Mouse (Mus musculus) myocyte (in vitro differentiated cells): Measurements from ENCODE around the gene Mtg1. TPM values are rescaled to one million over a fixed set of nuclear protein-coding genes. Genes with fewer than 3 reads are reported as not detected.

Experiments
- H3K27me3 ChIP-seq: one replicate; pipeline ENCODE4 v1.6.1; 2011; ENCODE audit not compliant: control insufficient read depth, insufficient read depth, insufficient read length
- H3K36me3 ChIP-seq: one replicate; pipeline ENCODE4 v1.6.1; 2011; ENCODE audit not compliant: control insufficient read depth, insufficient read depth
- H3K4me2 ChIP-seq: one replicate; pipeline ENCODE4 v1.6.1; 2011; ENCODE audit warnings: low read depth, control low read depth
- H3K4me3 ChIP-seq: one replicate; pipeline ENCODE4 v1.5.1; 2011; ENCODE audit warnings: mild to moderate bottlenecking, control low read depth, moderate library complexity
- H3K79me2 ChIP-seq: one replicate; pipeline ENCODE4 v1.6.1; 2011; ENCODE audit not compliant: control insufficient read depth, insufficient read depth
- H3ac ChIP-seq: one replicate; pipeline ENCODE4 v1.6.1; 2011; ENCODE audit not compliant: control insufficient read depth, insufficient read length
- CEBPB ChIP-seq: IDR thresholded peaks from 2 replicates; pipeline ENCODE4 v1.6.1; 2011; ENCODE audit warnings: mild to moderate bottlenecking, moderate library complexity; ENCODE audit not compliant: poor library complexity, insufficient read depth, severe bottlenecking
- E2F4 ChIP-seq: IDR thresholded peaks from one replicate; pipeline ENCODE4 v1.6.1; 2011; ENCODE audit warnings: mild to moderate bottlenecking, control low read depth, moderate library complexity; ENCODE audit not compliant: insufficient read depth
- MAX ChIP-seq: IDR thresholded peaks from one replicate; pipeline ENCODE4 v1.6.1; 2011; ENCODE audit warnings: low read depth, mild to moderate bottlenecking, control low read depth
- MYOD1 ChIP-seq, 3 experiments: IDR thresholded peaks; one replicate each; pipeline ENCODE4 v1.6.1; 2011; ENCODE audit warnings: control low read depth in 2 of 3, low read depth in 2 of 3, mild to moderate bottlenecking in 2 of 3, moderate library complexity in 1 of 3; ENCODE audit not compliant: insufficient read length in 2 of 3, control insufficient read depth in 1 of 3
- MYOG ChIP-seq, 3 experiments: IDR thresholded peaks; one replicate each; pipeline ENCODE4 v1.6.1; 2011; ENCODE audit warnings: control low read depth in 2 of 3, low read depth in 2 of 3, mild to moderate bottlenecking in 2 of 3; ENCODE audit not compliant: insufficient read length in 2 of 3, control insufficient read depth in 1 of 3, insufficient read depth in 1 of 3
- POLR2A ChIP-seq: IDR thresholded peaks from one replicate; pipeline ENCODE4 v1.6.1; 2011; ENCODE audit warnings: low read depth, mild to moderate bottlenecking, control low read depth, moderate library complexity; ENCODE audit not compliant: insufficient read length
- POLR2AphosphoS2 ChIP-seq: IDR thresholded peaks from one replicate; pipeline ENCODE4 v1.6.1; 2011; ENCODE audit warnings: low read depth, control low read depth; ENCODE audit not compliant: insufficient read length
- REST ChIP-seq: IDR thresholded peaks from one replicate; pipeline ENCODE4 v1.6.1; 2011; ENCODE audit warnings: mild to moderate bottlenecking, control low read depth, moderate library complexity; ENCODE audit not compliant: insufficient read depth, insufficient read length
- SRF ChIP-seq: IDR thresholded peaks from one replicate; pipeline ENCODE4 v1.6.1; 2011; ENCODE audit warnings: low read depth; ENCODE audit not compliant: control insufficient read depth, insufficient read length
- TCF12 ChIP-seq: IDR thresholded peaks from one replicate; pipeline ENCODE4 v1.6.1; 2011; ENCODE audit warnings: mild to moderate bottlenecking, control low read depth; ENCODE audit not compliant: poor library complexity, insufficient read depth, severe bottlenecking
- TCF3 ChIP-seq: IDR thresholded peaks from one replicate; pipeline ENCODE4 v1.6.1; 2011; ENCODE audit warnings: low read depth, control low read depth; ENCODE audit not compliant: insufficient read length
- USF1 ChIP-seq: IDR thresholded peaks from one replicate; pipeline ENCODE4 v1.6.1; 2011; ENCODE audit warnings: low read depth, mild to moderate bottlenecking, control low read depth, moderate library complexity
- polyA plus RNA-seq: library from polyadenylated mRNA; unstranded; fragments of >200 nt; fragmentation: generic; extraction: Trizol; gene quantifications from one replicate; pipeline ENCODE4 v1.2.1, GENCODE M21; 2012; ENCODE audit warnings: missing spikeins

Gene Mtg1
- polyA plus RNA-seq, 1 experiment = 23.3 TPM

DNA sequence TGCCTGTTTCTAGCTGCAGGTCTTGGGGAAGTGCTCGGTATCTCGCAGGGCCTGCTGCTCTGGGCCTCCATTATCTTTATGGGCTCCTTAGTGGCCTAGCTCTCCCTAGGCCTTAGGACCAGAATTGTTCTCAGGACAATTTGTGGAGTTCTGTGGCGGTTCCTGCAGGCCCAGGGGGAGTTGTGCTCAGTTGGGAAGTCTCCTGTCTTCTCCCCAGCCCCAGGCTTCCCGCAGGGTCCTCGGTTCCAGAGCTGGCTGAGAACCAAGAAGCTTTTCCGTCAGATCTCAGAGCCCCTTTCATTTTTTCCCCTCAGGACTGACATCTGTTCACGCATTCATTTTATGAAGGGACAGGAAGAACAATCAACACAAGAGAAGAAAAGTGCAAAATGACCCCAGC, 27.3 kb downstream of the Mtg1 start, which contains the start of gene Olfr522:
Gene Olfr522, minus strand, starts transcription at position 101 of the 400 bp plus-strand sequence.
- no peak within 1 kb of the TSS for H3K4me2 ChIP-seq
- H3K4me3 ChIP-seq = no peak within 1 kb of the TSS
- no peak within 1 kb of the TSS for H3ac ChIP-seq
- no peaks in the 10 kb centered on the region for H3K36me3 ChIP-seq
- H3K27me3 ChIP-seq = peaks cover 7% of the 10 kb centered on the region
- H3K79me2 ChIP-seq = no peaks in the 10 kb centered on the region
- no peak for TF ChIP-seq POLR2A
- TF ChIP-seq USF1 = no peak
- no peak for TF ChIP-seq MYOD1 (IDR thresholded peaks at IDR 0.05; ENCODE audit: control insufficient read depth in 1 of 3, insufficient read length in 2 of 3, low read depth in 2 of 3)
- no peak for TF ChIP-seq TCF3
- no peak for TF ChIP-seq SRF
- no peak for TF ChIP-seq MAX
- TF ChIP-seq E2F4 = no peak
- TF ChIP-seq TCF12 = no peak
- no peak for TF ChIP-seq MYOG (IDR thresholded peaks at IDR 0.05; ENCODE audit: control insufficient read depth in 1 of 3, insufficient read depth in 1 of 3, insufficient read length in 2 of 3, low read depth in 2 of 3)
- TF ChIP-seq REST = no peak
- no peak for TF ChIP-seq CEBPB

DNA sequence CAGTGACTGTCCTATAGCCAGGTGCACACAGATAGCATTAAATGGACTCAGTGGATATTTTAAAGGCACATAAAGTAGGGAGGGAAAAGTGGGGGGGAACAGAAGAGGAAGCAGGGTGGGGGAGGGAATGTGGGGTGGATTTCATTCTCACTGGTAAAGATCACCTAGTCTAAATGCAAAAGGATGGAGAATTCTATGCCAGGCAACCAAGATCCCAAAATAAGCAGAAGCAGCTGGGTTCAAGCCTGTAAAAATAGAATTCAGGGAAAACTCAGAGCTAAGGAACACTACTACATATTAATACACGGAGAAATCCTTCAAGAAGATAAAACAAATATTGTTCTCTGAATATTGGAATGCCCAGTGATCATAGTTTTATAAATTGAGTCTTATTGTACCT, 30.6 kb downstream of the Mtg1 start:
- H3K4me2 ChIP-seq = no peak overlapping the region
- H3K27me3 ChIP-seq = no peaks in the 10 kb centered on the region
- H3K79me2 ChIP-seq = no peaks in the 10 kb centered on the region
- no peak overlapping the region for H3ac ChIP-seq
- TF ChIP-seq TCF12 (no peak), TCF3 (no peak), POLR2A (no peak), POLR2AphosphoS2 (no peak), CEBPB (no peak), REST (no peak), MAX (no peak), MYOG (IDR thresholded peaks at IDR 0.05; ENCODE audit: control insufficient read depth in 1 of 3, insufficient read depth in 1 of 3, insufficient read length in 2 of 3, low read depth in 2 of 3) (no peak), USF1 (no peak), E2F4 (no peak), MYOD1 (IDR thresholded peaks at IDR 0.05; ENCODE audit: control insufficient read depth in 1 of 3, insufficient read length in 2 of 3, low read depth in 2 of 3) (no peak), SRF (no peak)
- no peaks in the 10 kb centered on the region for H3K36me3 ChIP-seq
- H3K4me3 ChIP-seq = no peak overlapping the region

DNA sequence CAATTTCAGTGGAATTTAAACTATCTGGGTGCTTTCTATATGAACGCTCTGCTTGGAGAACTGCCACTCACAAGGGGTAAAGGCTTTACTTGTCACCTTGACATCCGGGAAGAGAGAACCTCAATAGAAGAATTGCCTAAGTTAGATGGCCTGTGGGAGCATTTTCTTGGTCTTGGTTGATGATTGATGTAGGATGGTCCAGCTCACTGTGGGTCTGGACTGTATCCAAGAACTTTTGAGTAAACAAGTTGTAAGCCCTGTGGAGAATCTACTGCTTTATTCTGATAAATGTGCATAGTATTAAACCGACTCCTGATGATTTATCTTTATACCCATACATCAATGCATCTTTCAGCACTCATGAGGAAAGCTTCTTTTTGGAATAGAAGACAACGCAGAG, 32.0 kb downstream of the Mtg1 start:
- TF ChIP-seq REST (no peak), E2F4 (no peak), TCF12 (no peak), TCF3 (no peak), MAX (no peak), CEBPB (no peak), SRF (no peak), POLR2AphosphoS2 (no peak), POLR2A (no peak), USF1 (no peak), MYOG (IDR thresholded peaks at IDR 0.05; ENCODE audit: control insufficient read depth in 1 of 3, insufficient read depth in 1 of 3, insufficient read length in 2 of 3, low read depth in 2 of 3) (no peak), MYOD1 (IDR thresholded peaks at IDR 0.05; ENCODE audit: control insufficient read depth in 1 of 3, insufficient read length in 2 of 3, low read depth in 2 of 3) (no peak)
- H3K4me3 ChIP-seq = no peak overlapping the region
- no peak overlapping the region for H3K4me2 ChIP-seq
- H3ac ChIP-seq = no peak overlapping the region
- H3K36me3 ChIP-seq = no peaks in the 10 kb centered on the region
- no peaks in the 10 kb centered on the region for H3K79me2 ChIP-seq
- no peaks in the 10 kb centered on the region for H3K27me3 ChIP-seq

DNA sequence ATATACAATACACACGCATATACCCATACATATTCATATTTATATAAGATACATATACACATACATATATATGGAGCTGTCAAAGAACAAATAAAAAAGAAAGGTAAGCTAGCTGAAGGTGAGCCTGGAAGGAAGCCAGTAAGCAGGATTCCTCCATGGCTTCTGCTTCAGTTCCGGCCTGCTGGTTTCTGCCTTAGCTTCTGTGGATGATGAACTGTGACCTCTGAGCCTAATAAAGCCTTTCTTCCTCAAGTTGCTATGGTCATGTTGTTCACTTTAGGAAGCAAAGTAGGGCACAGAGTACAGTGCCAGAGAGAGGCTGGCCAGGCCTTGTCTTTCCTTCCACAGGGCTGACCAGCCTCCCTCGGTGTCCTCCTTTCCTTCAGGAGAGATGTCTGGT, 33.5 kb downstream of the Mtg1 start:
- TF ChIP-seq MAX (no peak), MYOD1 (IDR thresholded peaks at IDR 0.05; ENCODE audit: control insufficient read depth in 1 of 3, insufficient read length in 2 of 3, low read depth in 2 of 3) (no peak), E2F4 (no peak), REST (no peak), TCF12 (no peak), TCF3 (no peak), POLR2AphosphoS2 (no peak), USF1 (no peak), CEBPB (no peak), MYOG (IDR thresholded peaks at IDR 0.05; ENCODE audit: control insufficient read depth in 1 of 3, insufficient read depth in 1 of 3, insufficient read length in 2 of 3, low read depth in 2 of 3) (no peak), POLR2A (no peak), SRF (no peak)
- H3K79me2 ChIP-seq = no peaks in the 10 kb centered on the region
- no peak overlapping the region for H3K4me2 ChIP-seq
- H3K27me3 ChIP-seq = no peaks in the 10 kb centered on the region
- H3ac ChIP-seq = no peak overlapping the region
- no peaks in the 10 kb centered on the region for H3K36me3 ChIP-seq
- no peak overlapping the region for H3K4me3 ChIP-seq

DNA sequence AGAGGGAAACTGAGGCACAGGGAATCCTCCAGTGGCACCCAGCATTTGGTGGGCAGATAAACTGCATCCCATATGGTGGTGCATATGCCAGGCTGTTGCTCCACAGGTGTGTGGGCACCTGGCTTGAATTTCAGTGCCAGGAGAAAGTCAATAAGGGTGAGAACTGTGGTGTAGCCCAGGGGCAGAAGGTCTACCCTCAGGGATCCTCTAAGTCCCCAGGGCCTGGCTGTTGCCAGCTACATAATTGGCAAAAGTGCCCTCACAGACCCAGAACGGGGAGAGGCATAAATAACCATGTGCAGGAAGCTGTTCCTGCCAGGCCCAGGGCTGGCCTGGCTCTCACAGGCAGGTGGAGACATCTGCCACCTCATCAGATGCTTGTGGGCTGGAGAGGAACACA, 35.6 kb downstream of the Mtg1 start, which contains the start of gene Olfr523:
Gene Olfr523, plus strand, starts transcription at position 282 of the 400 bp plus-strand sequence.
- Histone ChIP-seq H3K79me2 (no peaks in the 10 kb centered on the region), H3K27me3 (peaks cover 7% of the 10 kb centered on the region), H3K36me3 (no peaks in the 10 kb centered on the region), H3K4me2 (no peak within 1 kb of the TSS), H3ac (no peak within 1 kb of the TSS), H3K4me3 (no peak within 1 kb of the TSS)
- TF ChIP-seq E2F4 (no peak), POLR2AphosphoS2 (no peak), MAX (no peak), MYOD1 (IDR thresholded peaks at IDR 0.05; ENCODE audit: control insufficient read depth in 1 of 3, insufficient read length in 2 of 3, low read depth in 2 of 3) (no peak), REST (no peak), CEBPB (no peak), MYOG (IDR thresholded peaks at IDR 0.05; ENCODE audit: control insufficient read depth in 1 of 3, insufficient read depth in 1 of 3, insufficient read length in 2 of 3, low read depth in 2 of 3) (no peak), TCF12 (no peak), TCF3 (no peak), USF1 (no peak), POLR2A (no peak), SRF (no peak)
